Mouse (Mus musculus): Measurements from ENCODE around the gene Pgpep1. TPM values are rescaled to one million over a fixed set of nuclear protein-coding genes. Genes with fewer than 3 reads are reported as not detected.

Pgpep1 gene
- total RNA-seq, 2 experiments from 2014 or later, result 11.5 to 15.9 TPM

- DNase-seq (ENCODE audit: extremely low spot score in 1 of 2, low spot score in 2 of 2), result no peak
- intact Hi-C loops (cut with DNase I), result no loop called here
Observed at GRCm38 (mm10) chr8:70602139-70602811, 57.9 kb downstream of the Pgpep1 start.

GRCm38 (mm10) chr8:70601271-70601649, 58.9 kb downstream of the Pgpep1 start:
- intact Hi-C loops (cut with DNase I), result no loop called here

GRCm38 (mm10) chr8:70600473-70601270, 59.5 kb downstream of the Pgpep1 start:
- intact Hi-C loops (cut with DNase I), result no loop called here
- DNase-seq (ENCODE audit: extremely low spot score in 1 of 2, low spot score in 2 of 2), result peak in 1 of 2 experiments; percentile 86

More at GRCm38 (mm10) chr8:70601271-70601649, 58.9 kb downstream of the Pgpep1 start:
- peak; percentile 82 to 95 for DNase-seq (ENCODE audit: extremely low spot score in 1 of 2, low spot score in 2 of 2)

- DNase-seq (ENCODE audit: extremely low spot score in 1 of 2, low spot score in 2 of 2), result no peak
Observed at GRCm38 (mm10) chr8:70599507-70600290, 60.5 kb downstream of the Pgpep1 start.

GRCm38 (mm10) chr8:70598722-70599121, 61.5 kb downstream of the Pgpep1 start:
- intact Hi-C loops (cut with DNase I), result no loop called here
- peak in 1 of 2 experiments; percentile 41 for DNase-seq (ENCODE audit: extremely low spot score in 1 of 2, low spot score in 2 of 2)

More at GRCm38 (mm10) chr8:70599507-70600290, 60.5 kb downstream of the Pgpep1 start:
- intact Hi-C loops (cut with DNase I), result no loop called here

GRCm38 (mm10) chr8:70598283-70598682, 61.9 kb downstream of the Pgpep1 start:
- intact Hi-C loops (cut with DNase I), result no loop called here

GRCm38 (mm10) chr8:70597417-70598272, 62.5 kb downstream of the Pgpep1 start:
- intact Hi-C loops (cut with DNase I), result no loop called here
- no peak for DNase-seq (ENCODE audit: extremely low spot score in 1 of 2, low spot score in 2 of 2)

More at GRCm38 (mm10) chr8:70598283-70598682, 61.9 kb downstream of the Pgpep1 start:
- peak; percentile 71 to 90 for DNase-seq (ENCODE audit: extremely low spot score in 1 of 2, low spot score in 2 of 2)

- intact Hi-C loops (cut with DNase I), result no loop called here
- peak in 1 of 2 experiments; percentile 69 for DNase-seq (ENCODE audit: extremely low spot score in 1 of 2, low spot score in 2 of 2)
Observed at GRCm38 (mm10) chr8:70596775-70597416, 63.3 kb downstream of the Pgpep1 start.

Other genes starting within 250 kb of the Pgpep1 start
- 100 to 1,000 TPM in 1 of 2 experiments, 10 to 100 TPM in 1; 98.8 to 105 TPM for gene Crtc1, start 220.8 kb downstream of the Pgpep1 start, total RNA-seq (2021)
- 10 to 100 TPM; 33.1 to 33.8 TPM for gene Klhl26, start 183.4 kb downstream of the Pgpep1 start, total RNA-seq (2021)
- 100 to 1,000 TPM; 146 to 159 TPM for gene Tmem59l, start 173.0 kb downstream of the Pgpep1 start, total RNA-seq (2021)
- 1 to 10 TPM; 7.0 to 9.5 TPM for gene Crlf1, start 167.2 kb downstream of the Pgpep1 start, total RNA-seq (2021)
- gene Rex1bd, start 153.6 kb downstream of the Pgpep1 start, total RNA-seq (2021), result 100 to 1,000 TPM in 1 of 2 experiments, 10 to 100 TPM in 1; 95.1 to 106 TPM
- 1,000 to 10,000 TPM in 1 of 2 experiments, 100 to 1,000 TPM in 1; 991 to 1,007 TPM for gene Uba52, start 149.6 kb downstream of the Pgpep1 start, total RNA-seq (2021)
- 100 to 1,000 TPM; 361 to 375 TPM for gene Fkbp8, start 132.7 kb downstream of the Pgpep1 start, total RNA-seq (2021)
- gene Kxd1, start 132.4 kb downstream of the Pgpep1 start, total RNA-seq (2021), result 10 to 100 TPM; 37.5 to 41.2 TPM
- gene Ell, start 120.9 kb downstream of the Pgpep1 start, total RNA-seq (2021), result 10 to 100 TPM; 15.1 to 18.5 TPM
- 10 to 100 TPM; 46.6 to 53.2 TPM for gene Isyna1, start 66.0 kb downstream of the Pgpep1 start, total RNA-seq (2021)
- 100 to 1,000 TPM; 236 to 250 TPM for gene Ssbp4, start 51.5 kb downstream of the Pgpep1 start, total RNA-seq (2021)
- 1 to 10 TPM in 1 of 2 experiments, under 1 TPM in 1; 0.94 to 1.1 TPM for gene Lrrc25, start 44.2 kb downstream of the Pgpep1 start, total RNA-seq (2021)
- not detected for gene Gdf15, start 27.9 kb downstream of the Pgpep1 start, total RNA-seq (2021)
- gene Lsm4, start 12.9 kb upstream of the Pgpep1 start, total RNA-seq (2021), result 10 to 100 TPM; 68.2 to 80.4 TPM
- 100 to 1,000 TPM; 147 to 149 TPM for gene Jund, start 38.6 kb upstream of the Pgpep1 start, total RNA-seq (2021)
- under 1 TPM in 1 of 2 experiments, not detected in 1; 0.19 TPM for gene Iqcn, start 43.1 kb upstream of the Pgpep1 start, total RNA-seq (2021)
- not detected for gene Gm3336, start 58.2 kb upstream of the Pgpep1 start, total RNA-seq (2021)
- under 1 TPM; 0.49 to 0.61 TPM for gene Pde4c, start 63.3 kb upstream of the Pgpep1 start, total RNA-seq (2021)
- gene Rab3a, start 94.3 kb upstream of the Pgpep1 start, total RNA-seq (2021), result 100 to 1,000 TPM; 756 to 791 TPM
- 10 to 100 TPM; 35.8 to 37.1 TPM for gene Mpv17l2, start 100.6 kb upstream of the Pgpep1 start, total RNA-seq (2021)
- 100 to 1,000 TPM; 173 TPM for gene Pik3r2, start 116.3 kb upstream of the Pgpep1 start, total RNA-seq (2021)
- 100 to 1,000 TPM; 115 to 117 TPM for gene Mast3, start 144.7 kb upstream of the Pgpep1 start, total RNA-seq (2021)
- under 1 TPM; 0.13 to 0.28 TPM for gene Il12rb1, start 148.1 kb upstream of the Pgpep1 start, total RNA-seq (2021)
- gene Arrdc2, start 179.3 kb upstream of the Pgpep1 start, total RNA-seq (2021), result 10 to 100 TPM; 12.9 to 21.2 TPM
- gene Kcnn1, start 202.9 kb upstream of the Pgpep1 start, total RNA-seq (2021), result 10 to 100 TPM; 27.9 to 33.2 TPM
- gene Ccdc124, start 213.5 kb upstream of the Pgpep1 start, total RNA-seq (2021), result 10 to 100 TPM; 88.9 to 93.3 TPM
- gene Slc5a5, start 232.4 kb upstream of the Pgpep1 start, total RNA-seq (2021), result 1 to 10 TPM; 7.2 to 7.3 TPM
- gene Rpl18a, start 237.0 kb upstream of the Pgpep1 start, total RNA-seq (2021), result 100 to 1,000 TPM; 690 to 725 TPM
- 10 to 100 TPM; 76.5 to 79.8 TPM for gene Map1s, start 245.5 kb upstream of the Pgpep1 start, total RNA-seq (2021)